Mouse (Mus musculus) hindbrain, embryonic 11.5 days (tissue): Measurements from ENCODE around the gene Slc37a2. TPM values are rescaled to one million over a fixed set of nuclear protein-coding genes. Genes with fewer than 3 reads are reported as not detected.
A peak's percentile ranks its signal among the peaks of the same experiment; 100 is the strongest.

Experiments
- ATAC-seq: fragments of 200-750 bp; cut with Nextera tagmentation; 2 replicates; pipeline ENCODE4 v1.8.0; 2017; ENCODE audit warnings: mild to moderate bottlenecking, moderate TSS enrichment, moderate library complexity; ENCODE audit not compliant: low FRiP score
- DNase-seq: peaks from one replicate; pipeline ENCODE4 v3.0.0-alpha.2; 2015; ENCODE audit warnings: low spot score
- H3K27ac ChIP-seq: fragments of 300-500 bp; sonication (generic); 2 replicates; pipeline ENCODE4 v1.5.1; 2014; ENCODE audit warnings: mild to moderate bottlenecking, low read depth, low read length
- H3K27me3 ChIP-seq: fragments of 300-500 bp; sonication (generic); 2 replicates; pipeline ENCODE4 v1.6.1; 2014; ENCODE audit warnings: mild to moderate bottlenecking, low read length, moderate library complexity, mixed read lengths; ENCODE audit not compliant: control insufficient read depth, insufficient read depth
- H3K36me3 ChIP-seq: fragments of 300-500 bp; sonication (generic); 2 replicates; pipeline ENCODE4 v1.6.1; 2014; ENCODE audit warnings: mild to moderate bottlenecking, low read length, moderate library complexity, mixed read lengths; ENCODE audit not compliant: control insufficient read depth, insufficient read depth
- H3K4me1 ChIP-seq: fragments of 300-500 bp; sonication (generic); replicated peaks from 2 replicates; pipeline ENCODE4 v1.6.1; 2014; ENCODE audit warnings: low read length, mixed read lengths; ENCODE audit not compliant: control insufficient read depth, insufficient read depth
- H3K4me2 ChIP-seq: fragments of 300-500 bp; sonication (generic); replicated peaks from 2 replicates; pipeline ENCODE4 v1.6.1; 2014; ENCODE audit warnings: mild to moderate bottlenecking, low read depth, low read length
- H3K4me3 ChIP-seq: fragments of 300-500 bp; sonication (generic); 2 replicates; pipeline ENCODE4 v1.5.1; 2014; ENCODE audit warnings: low read depth, low read length
- H3K9ac ChIP-seq: fragments of 300-500 bp; sonication (generic); 2 replicates; pipeline ENCODE4 v1.6.1; 2014; ENCODE audit warnings: low read depth, low read length
- H3K9me3 ChIP-seq: fragments of 300-500 bp; sonication (generic); 2 replicates; pipeline ENCODE4 v1.6.1; 2016; ENCODE audit warnings: low read length; ENCODE audit not compliant: control insufficient read depth
- WGBS: fragments of 180-500 bp; shearing (Covaris S2); extraction: QIAGEN DNeasy Blood & Tissue Kit; methylation state at CpG from one replicate; pipeline ENCODE4 v1.1.7; 2014; 5-methylcytosine and 5-hydroxymethylcytosine counted together
- polyA plus RNA-seq: library from polyadenylated mRNA; unstranded; fragments of >200 nt; fragmentation: Nextera tagmentation; extraction: Ambion mirVana; gene quantifications from 2 replicates; pipeline ENCODE4 v1.2.1, GENCODE M21; 2014

The Slc37a2 gene
- polyA plus RNA-seq, 1 experiment from 2014 or later, result 1.2 TPM

DNA sequence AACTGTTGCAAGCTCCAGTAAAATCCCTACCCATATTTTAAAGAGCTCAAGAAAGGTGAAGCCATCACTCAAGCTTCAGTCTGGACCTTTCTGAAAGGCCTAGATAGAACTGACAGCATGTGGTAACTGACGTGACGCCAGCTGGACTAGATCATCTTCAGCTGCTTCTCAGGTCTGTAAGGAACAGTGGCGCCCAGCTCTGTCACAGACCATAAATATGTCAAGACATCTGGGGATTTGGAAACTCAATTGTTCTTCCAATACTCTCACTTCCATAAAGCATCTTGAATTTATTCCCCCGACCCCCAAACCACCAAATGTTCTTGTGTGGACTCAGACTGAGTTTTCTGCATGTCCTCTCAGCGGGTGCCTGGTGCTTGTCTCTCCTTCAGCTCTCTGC is 55.1 kb downstream of the Slc37a2 start:
- 83% methylated on average over 5 of the region's 5 CpGs for WGBS
- Histone ChIP-seq H3K9me3 (no peaks in the 10 kb centered on the region), H3K9ac (no peak overlapping the region), H3K36me3 (no peaks in the 10 kb centered on the region), H3K4me2 (no peak overlapping the region), H3K4me3 (no peak overlapping the region), H3K4me1 (no peaks in the 10 kb centered on the region), H3K27ac (no peak overlapping the region), H3K27me3 (no peaks in the 10 kb centered on the region)
- no peak for ATAC-seq
- DNase-seq, result no peak

- Histone ChIP-seq H3K9ac (no peak overlapping the region), H3K9me3 (no peaks in the 10 kb centered on the region), H3K4me1 (no peaks in the 10 kb centered on the region), H3K4me2 (no peak overlapping the region), H3K27me3 (no peaks in the 10 kb centered on the region), H3K4me3 (no peak overlapping the region), H3K27ac (no peak overlapping the region), H3K36me3 (no peaks in the 10 kb centered on the region)
- DNase-seq (no peak), ATAC-seq (no peak)
- 76% methylated on average over 4 of the region's 4 CpGs for WGBS
These were observed 58.5 kb downstream of the Slc37a2 start for GRCm38 (mm10) chr9:37197067-37197466.

GRCm38 (mm10) chr9:37188024-37188423 is 67.5 kb downstream of the Slc37a2 start:
- Histone ChIP-seq H3K9me3 (no peaks in the 10 kb centered on the region), H3K4me1 (no peaks in the 10 kb centered on the region), H3K4me3 (no peak overlapping the region), H3K27ac (no peak overlapping the region), H3K27me3 (no peaks in the 10 kb centered on the region), H3K36me3 (no peaks in the 10 kb centered on the region), H3K9ac (no peak overlapping the region), H3K4me2 (no peak overlapping the region)
- no peak for DNase-seq
- 94% methylated on average over 3 of the region's 3 CpGs for WGBS
- no peak for ATAC-seq

- Histone ChIP-seq H3K9me3 (no peaks in the 10 kb centered on the region), H3K4me3 (no peak overlapping the region), H3K4me2 (no peak overlapping the region), H3K27me3 (no peaks in the 10 kb centered on the region), H3K27ac (no peak overlapping the region), H3K4me1 (no peaks in the 10 kb centered on the region), H3K9ac (no peak overlapping the region), H3K36me3 (no peaks in the 10 kb centered on the region)
- 89% methylated on average over 5 of the region's 5 CpGs for WGBS
- no peak for DNase-seq
- ATAC-seq, result no peak
These were observed 68.1 kb downstream of the Slc37a2 start for GRCm38 (mm10) chr9:37187407-37187806.

DNA sequence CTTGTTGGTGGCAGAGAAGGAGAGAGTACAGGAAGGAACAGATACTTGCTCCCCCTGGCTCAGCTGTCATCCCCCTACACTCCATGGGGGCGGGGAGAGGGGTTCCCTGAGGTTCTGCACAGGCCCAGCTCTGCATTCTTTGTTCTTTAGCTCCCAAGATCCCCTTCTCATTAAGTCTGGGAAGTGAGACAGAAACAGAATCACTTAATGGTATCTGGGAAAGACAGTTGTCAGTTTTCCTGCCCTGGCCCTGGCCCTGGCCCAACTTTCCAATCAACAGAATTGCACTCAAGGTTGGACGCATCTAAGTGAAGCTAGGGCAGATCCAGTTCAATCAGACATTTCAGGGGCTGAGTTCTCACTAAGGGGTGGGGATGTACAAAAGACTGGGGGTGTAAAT is 72.4 kb downstream of the Slc37a2 start:
- peaks cover 6% of the 10 kb centered on the region; the same call in 1 of the 2 replicates for H3K4me1 ChIP-seq
- H3K4me3 ChIP-seq, result no peak overlapping the region
- H3K27ac ChIP-seq, result no peak overlapping the region
- no peaks in the 10 kb centered on the region for H3K27me3 ChIP-seq
- ATAC-seq (no peak), DNase-seq (no peak)
- H3K36me3 ChIP-seq, result no peaks in the 10 kb centered on the region
- 76% methylated on average over 2 of the region's 2 CpGs for WGBS
- H3K9me3 ChIP-seq, result no peaks in the 10 kb centered on the region
- H3K4me2 ChIP-seq, result no peak overlapping the region
- H3K9ac ChIP-seq, result no peak overlapping the region

DNA sequence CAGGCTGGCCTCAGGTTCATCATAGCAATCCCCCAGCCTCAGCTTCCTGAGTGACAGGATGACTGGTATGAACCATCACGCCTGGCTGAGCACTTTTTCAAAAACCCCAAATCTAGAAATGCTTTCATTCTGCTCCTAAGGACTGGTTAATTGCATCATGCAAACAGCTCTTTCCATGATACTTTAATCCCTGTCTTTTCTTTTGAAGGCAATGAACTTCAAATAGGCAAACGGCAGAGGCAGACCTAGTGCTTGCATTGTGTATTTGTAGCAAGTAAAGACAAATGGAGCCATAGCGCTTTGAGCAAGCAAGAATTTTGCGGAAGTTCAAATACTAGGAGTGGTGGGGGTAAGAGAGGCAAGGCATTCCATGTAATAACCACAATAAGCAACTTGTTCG is 73.9 kb downstream of the Slc37a2 start:
- no peaks in the 10 kb centered on the region for H3K9me3 ChIP-seq
- H3K4me3 ChIP-seq, result no peak overlapping the region
- no peaks in the 10 kb centered on the region for H3K36me3 ChIP-seq
- H3K9ac ChIP-seq, result no peak overlapping the region
- ATAC-seq (no peak), DNase-seq (no peak)
- 68% methylated on average over 5 of the region's 5 CpGs for WGBS
- H3K27me3 ChIP-seq, result no peaks in the 10 kb centered on the region
- no peak overlapping the region for H3K4me2 ChIP-seq
- peaks cover 6% of the 10 kb centered on the region; the same call in 1 of the 2 replicates for H3K4me1 ChIP-seq
- H3K27ac ChIP-seq, result no peak overlapping the region

GRCm38 (mm10) chr9:37179596-37179995 is 75.9 kb downstream of the Slc37a2 start:
- Histone ChIP-seq H3K4me3 (no peak overlapping the region), H3K9me3 (no peaks in the 10 kb centered on the region), H3K4me2 (no peak overlapping the region), H3K27ac (peak overlapping the region; percentile 56; the same call in 1 of the 2 replicates), H3K4me1 (peaks cover 6% of the 10 kb centered on the region; the same call in 1 of the 2 replicates), H3K27me3 (no peaks in the 10 kb centered on the region), H3K36me3 (no peaks in the 10 kb centered on the region), H3K9ac (no peak overlapping the region)
- 93% methylated on average over 4 of the region's 4 CpGs for WGBS
- ATAC-seq (no peak), DNase-seq (no peak)

DNA sequence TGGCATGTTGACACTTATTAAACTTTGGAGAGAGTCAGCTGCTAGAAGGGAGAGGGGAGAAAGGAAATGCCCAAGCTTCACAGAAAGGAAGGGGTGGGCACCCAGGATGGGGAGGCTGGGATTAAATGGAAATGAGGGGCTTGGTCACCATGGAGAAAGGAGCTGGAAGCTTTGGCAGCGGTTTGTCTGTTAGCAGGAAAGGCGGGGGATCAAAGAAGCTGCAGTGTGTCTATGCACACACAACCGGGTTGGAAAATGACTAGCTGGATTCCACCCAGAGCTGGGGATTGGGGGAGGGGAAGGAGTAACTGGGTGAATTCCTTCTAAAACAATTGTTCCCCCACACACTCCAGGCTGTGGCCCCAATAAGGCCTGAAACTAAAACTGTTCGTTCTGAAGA is 76.6 kb downstream of the Slc37a2 start:
- no peaks in the 10 kb centered on the region for H3K9me3 ChIP-seq
- no peaks in the 10 kb centered on the region for H3K36me3 ChIP-seq
- H3K4me2 ChIP-seq, result no peak overlapping the region
- H3K27ac ChIP-seq, result peak overlapping the region; percentile 56
- peak; percentile 52 for DNase-seq
- ATAC-seq, result peak; percentile 57
- no peaks in the 10 kb centered on the region for H3K27me3 ChIP-seq
- H3K9ac ChIP-seq, result no peak overlapping the region
- no peak overlapping the region for H3K4me3 ChIP-seq
- 24% methylated on average over 4 of the region's 4 CpGs for WGBS
- peaks cover 6% of the 10 kb centered on the region; the same call in 1 of the 2 replicates for H3K4me1 ChIP-seq
